Mouse (Mus musculus) small intestine, adult 2 months (tissue): ENCODE data around the gene Sav1.

ENCODE experiments used
- CTCF ChIP-seq: fragments of 200-500 bp; IDR thresholded peaks from 2 replicates; pipeline ENCODE4 v1.5.1; 2012; ENCODE audit warnings: low read depth, mild to moderate bottlenecking, control low read depth, inconsistent platforms, low read length, moderate library complexity, mixed read lengths; ENCODE audit not compliant: insufficient replicate concordance, insufficient read length; ENCODE audit errors: extremely low read depth
- POLR2A ChIP-seq: fragments of 200-500 bp; IDR thresholded peaks from 2 replicates; pipeline ENCODE4 v1.6.1; 2012; ENCODE audit warnings: low read depth, mild to moderate bottlenecking, control low read depth, inconsistent platforms, low read length, moderate library complexity

DNA sequence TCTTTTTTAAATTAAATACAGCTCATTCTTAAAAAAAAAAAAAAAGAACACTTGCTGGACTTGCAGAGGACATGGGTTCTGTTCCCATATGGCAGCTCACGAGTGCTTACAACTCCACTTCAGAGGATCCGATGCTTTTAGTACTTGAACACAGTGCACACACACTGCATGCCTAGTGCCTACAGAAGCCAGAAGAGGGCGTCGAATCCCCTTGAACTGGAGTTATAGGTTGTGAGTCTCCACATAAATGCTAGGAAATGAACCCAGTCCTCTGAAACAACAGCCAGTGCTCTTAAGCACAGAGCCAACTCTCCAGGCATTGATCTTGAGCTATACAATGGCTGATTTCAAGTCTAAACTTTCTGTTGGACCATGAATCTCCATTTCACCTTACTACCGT is 3.9 kb downstream of the Sav1 start:
- TF ChIP-seq POLR2A (no peak), CTCF (no peak)
